Mouse (Mus musculus) left cerebral cortex, postnatal 4 days (tissue): ENCODE measurements around the gene Stk39. TPM values are rescaled to one million over a fixed set of nuclear protein-coding genes. Genes with fewer than 3 reads are reported as not detected.

ENCODE experiments used
- DNase-seq: peaks from one replicate; pipeline ENCODE4 v3.0.0-alpha.2; 2022
- intact Hi-C: fragments of 180-260 bp; cut with DNase I; formaldehyde crosslinking; loops from one replicate; pipeline ENCODE4 v1.15.1; 2025
- total RNA-seq, 2 experiments: library from RNA; stranded (reverse); gene quantifications; 2 replicates each; pipeline ENCODE4 v1.2.3; 2021

Stk39 gene
- total RNA-seq, 2 experiments from 2014 or later: 48.2 to 53.6 TPM

- intact Hi-C loops: no loop called here
- DNase-seq: no peak
Measured at GRCm38 (mm10) chr2:68301811-68302542, 170.1 kb downstream of the Stk39 start.

GRCm38 (mm10) chr2:68298356-68298755 is 173.7 kb downstream of the Stk39 start:
- intact Hi-C loops: no loop called here
- no peak for DNase-seq

- DNase-seq: no peak
- intact Hi-C loops: no loop called here
Measured at GRCm38 (mm10) chr2:68297955-68298354, 174.1 kb downstream of the Stk39 start.

GRCm38 (mm10) chr2:68296743-68297142 is 175.3 kb downstream of the Stk39 start:
- DNase-seq: no peak
- intact Hi-C loops: no loop called here

GRCm38 (mm10) chr2:68292539-68293320 is 179.3 kb downstream of the Stk39 start:
- no peak for DNase-seq
- intact Hi-C loops: no loop called here

- intact Hi-C loops: no loop called here
Measured at GRCm38 (mm10) chr2:68291895-68292294, 180.2 kb downstream of the Stk39 start.

GRCm38 (mm10) chr2:68289961-68290360 is 182.1 kb downstream of the Stk39 start:
- no peak for DNase-seq
- intact Hi-C loops: no loop called here

More at GRCm38 (mm10) chr2:68291895-68292294, 180.2 kb downstream of the Stk39 start:
- DNase-seq: no peak

- no peak for DNase-seq
- intact Hi-C loops: no loop called here
Measured at GRCm38 (mm10) chr2:68289177-68289576, 182.9 kb downstream of the Stk39 start.

GRCm38 (mm10) chr2:68288106-68288505 is 184.0 kb downstream of the Stk39 start:
- no peak for DNase-seq
- intact Hi-C loops: no loop called here

- DNase-seq: no peak
Measured at GRCm38 (mm10) chr2:68284391-68284790, 187.7 kb downstream of the Stk39 start.

GRCm38 (mm10) chr2:68283021-68283548 is 189.0 kb downstream of the Stk39 start:
- DNase-seq: no peak
- intact Hi-C loops: no loop called here

More at GRCm38 (mm10) chr2:68284391-68284790, 187.7 kb downstream of the Stk39 start:
- intact Hi-C loops: no loop called here

- intact Hi-C loops: no loop called here
- DNase-seq: no peak
Measured at GRCm38 (mm10) chr2:68281575-68281974, 190.5 kb downstream of the Stk39 start.

- no peak for DNase-seq
- intact Hi-C loops: no loop called here
Measured at GRCm38 (mm10) chr2:68271301-68271700, 200.8 kb downstream of the Stk39 start.

GRCm38 (mm10) chr2:68270836-68271235 is 201.2 kb downstream of the Stk39 start:
- DNase-seq: no peak
- intact Hi-C loops: no loop called here

- intact Hi-C loops: no loop called here
- no peak for DNase-seq
Measured at GRCm38 (mm10) chr2:68269646-68270045, 202.4 kb downstream of the Stk39 start.

- intact Hi-C loops: no loop called here
Measured at GRCm38 (mm10) chr2:68264826-68265225, 207.2 kb downstream of the Stk39 start.

GRCm38 (mm10) chr2:68260911-68261310 is 211.2 kb downstream of the Stk39 start:
- no peak for DNase-seq
- intact Hi-C loops: no loop called here

More at GRCm38 (mm10) chr2:68264826-68265225, 207.2 kb downstream of the Stk39 start:
- no peak for DNase-seq

- no peak for DNase-seq
- intact Hi-C loops: no loop called here
Measured at GRCm38 (mm10) chr2:68257571-68257970, 214.5 kb downstream of the Stk39 start.

GRCm38 (mm10) chr2:68256472-68256871 is 215.6 kb downstream of the Stk39 start:
- intact Hi-C loops: no loop called here
- DNase-seq: no peak

- intact Hi-C loops: no loop called here
- no peak for DNase-seq
Measured at GRCm38 (mm10) chr2:68254756-68255155, 217.3 kb downstream of the Stk39 start.

GRCm38 (mm10) chr2:68253222-68253621 is 218.8 kb downstream of the Stk39 start:
- no peak for DNase-seq
- intact Hi-C loops: no loop called here
